Mouse (Mus musculus): Measurements from ENCODE around the gene Gm19345.

Gene Gm19345

GRCm38 (mm10) chr7:19856283-19856682, 4.5 kb downstream of the Gm19345 start:
- Histone ChIP-seq H3K9me3 (ENCODE audit: low read length) (0 out of 2 replicates have a peak, but pooled peaks cover 3% of the 10 kb centered on the region), H3K36me3 (ENCODE audit: insufficient read depth, low read length) (no peaks in the 10 kb centered on the region), H3K27me3 (ENCODE audit: insufficient read depth, low read length) (peaks cover 33% of the 10 kb centered on the region), H3K4me3 (replicated peaks; ENCODE audit: low read length) (no peak overlapping the region), H3K4me1 (replicated peaks; ENCODE audit: low read depth, low read length) (peaks cover 31% of the 10 kb centered on the region)
- TF ChIP-seq CTCF (conservative IDR thresholded peaks at IDR 0.05; ENCODE audit: low read length) = no peak
- TF ChIP-seq POU5F1 (IDR thresholded peaks at IDR 0.05; ENCODE audit: borderline replicate concordance, low read length) = no peak
- no peak for TF ChIP-seq NANOG (IDR thresholded peaks at IDR 0.05; ENCODE audit: borderline replicate concordance, low read length)

- no peaks in the 10 kb centered on the region for H3K36me3 ChIP-seq (ENCODE audit: insufficient read depth, low read length)
- no peak overlapping the region for H3K4me3 ChIP-seq (replicated peaks; ENCODE audit: low read length)
- H3K9me3 ChIP-seq (ENCODE audit: low read length) = 0 out of 2 replicates have a peak, but pooled peaks cover 2% of the 10 kb centered on the region
- TF ChIP-seq CTCF (conservative IDR thresholded peaks at IDR 0.05; ENCODE audit: low read length) (no peak), POU5F1 (IDR thresholded peaks at IDR 0.05; ENCODE audit: borderline replicate concordance, low read length) (no peak), NANOG (IDR thresholded peaks at IDR 0.05; ENCODE audit: borderline replicate concordance, low read length) (no peak)
- peaks cover 5% of the 10 kb centered on the region; the same call in 1 of the 2 replicates for H3K27me3 ChIP-seq (ENCODE audit: insufficient read depth, low read length)
- peaks cover 38% of the 10 kb centered on the region for H3K4me1 ChIP-seq (replicated peaks; ENCODE audit: low read depth, low read length)
Observed at GRCm38 (mm10) chr7:19859740-19860139, 7.9 kb downstream of the Gm19345 start.

- TF ChIP-seq NANOG (IDR thresholded peaks at IDR 0.05; ENCODE audit: borderline replicate concordance, low read length) = no peak
- peaks cover 3% of the 10 kb centered on the region; the same call in 1 of the 2 replicates for H3K27me3 ChIP-seq (ENCODE audit: insufficient read depth, low read length)
- H3K4me1 ChIP-seq (replicated peaks; ENCODE audit: low read depth, low read length) = peaks cover 53% of the 10 kb centered on the region
- no peak within 1 kb of the TSS for H3K4me3 ChIP-seq (replicated peaks; ENCODE audit: low read length)
- no peaks in the 10 kb centered on the region for H3K9me3 ChIP-seq (ENCODE audit: low read length)
- no peaks in the 10 kb centered on the region for H3K36me3 ChIP-seq (ENCODE audit: insufficient read depth, low read length)
Observed at GRCm38 (mm10) chr7:19861199-19861598, 9.4 kb downstream of the Gm19345 start, which contains the start of gene Ceacam16. TSS of gene Ceacam16 (minus strand) at chr7:19861299.

DNA sequence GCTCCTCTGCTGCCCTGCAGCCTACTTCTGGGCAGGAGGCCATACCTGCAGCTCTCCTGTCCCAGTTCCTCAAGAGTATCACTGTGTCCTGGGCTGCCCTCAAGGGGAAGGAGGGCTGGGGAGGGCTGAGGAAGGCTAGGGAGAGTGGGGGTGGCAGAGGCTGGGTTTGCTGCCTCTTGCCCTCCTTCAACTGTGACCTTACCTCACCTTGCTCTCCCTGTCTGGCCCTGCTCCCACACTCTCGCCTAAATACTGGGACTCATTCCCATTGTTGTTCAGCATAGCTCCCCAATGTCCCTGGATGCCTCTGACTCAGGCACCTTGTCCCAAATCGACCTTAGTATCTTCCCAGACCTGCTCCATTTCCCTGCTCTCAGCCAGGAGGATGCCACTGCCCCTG, 12.4 kb downstream of the Gm19345 start:
- Histone ChIP-seq H3K36me3 (ENCODE audit: insufficient read depth, low read length) (no peaks in the 10 kb centered on the region), H3K4me3 (replicated peaks; ENCODE audit: low read length) (no peak overlapping the region), H3K9me3 (ENCODE audit: low read length) (no peaks in the 10 kb centered on the region), H3K4me1 (replicated peaks; ENCODE audit: low read depth, low read length) (peaks cover 48% of the 10 kb centered on the region), H3K27me3 (ENCODE audit: insufficient read depth, low read length) (no peaks in the 10 kb centered on the region)
- no peak for TF ChIP-seq CTCF (conservative IDR thresholded peaks at IDR 0.05; ENCODE audit: low read length)

- Histone ChIP-seq H3K4me1 (replicated peaks; ENCODE audit: low read depth, low read length) (peaks cover 45% of the 10 kb centered on the region), H3K36me3 (ENCODE audit: insufficient read depth, low read length) (no peaks in the 10 kb centered on the region)
- TF ChIP-seq POU5F1 (IDR thresholded peaks at IDR 0.05; ENCODE audit: borderline replicate concordance, low read length) (no peak), CTCF (conservative IDR thresholded peaks at IDR 0.05; ENCODE audit: low read length) (no peak), NANOG (IDR thresholded peaks at IDR 0.05; ENCODE audit: borderline replicate concordance, low read length) (no peak)
Observed at GRCm38 (mm10) chr7:19865246-19866036, 13.6 kb downstream of the Gm19345 start.

DNA sequence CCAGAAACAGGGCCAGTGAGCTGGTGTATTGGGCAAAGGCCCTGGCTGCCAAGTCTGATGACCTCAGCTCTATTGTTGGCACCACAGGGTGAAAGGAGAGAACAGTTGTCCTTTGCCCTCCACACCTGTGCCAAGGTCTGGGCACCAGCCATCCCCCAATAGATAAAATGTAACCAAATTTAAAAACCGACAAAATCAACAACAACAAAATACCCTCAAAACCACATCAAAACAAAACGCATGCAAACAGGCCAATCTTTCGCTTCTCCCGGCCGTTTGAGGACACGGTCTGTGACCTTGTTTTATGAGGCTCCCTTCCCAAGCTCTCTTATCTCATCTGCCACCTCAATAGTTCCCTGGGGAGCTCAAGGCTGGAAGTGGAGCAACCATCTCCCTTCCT, 14.7 kb downstream of the Gm19345 start:
- Histone ChIP-seq H3K27me3 (ENCODE audit: insufficient read depth, low read length) (no peaks in the 10 kb centered on the region), H3K9me3 (ENCODE audit: low read length) (no peaks in the 10 kb centered on the region), H3K36me3 (ENCODE audit: insufficient read depth, low read length) (no peaks in the 10 kb centered on the region), H3K4me3 (replicated peaks; ENCODE audit: low read length) (no peak overlapping the region), H3K4me1 (replicated peaks; ENCODE audit: low read depth, low read length) (peaks cover 49% of the 10 kb centered on the region)
- no peak for TF ChIP-seq POU5F1 (IDR thresholded peaks at IDR 0.05; ENCODE audit: borderline replicate concordance, low read length)
- no peak for TF ChIP-seq CTCF (conservative IDR thresholded peaks at IDR 0.05; ENCODE audit: low read length)
- no peak for TF ChIP-seq NANOG (IDR thresholded peaks at IDR 0.05; ENCODE audit: borderline replicate concordance, low read length)

More at GRCm38 (mm10) chr7:19865246-19866036, 13.6 kb downstream of the Gm19345 start:
- no peak overlapping the region for H3K4me3 ChIP-seq (replicated peaks; ENCODE audit: low read length)
- no peaks in the 10 kb centered on the region for H3K27me3 ChIP-seq (ENCODE audit: insufficient read depth, low read length)
- H3K9me3 ChIP-seq (ENCODE audit: low read length) = no peaks in the 10 kb centered on the region

GRCm38 (mm10) chr7:19867751-19868399, 16.1 kb downstream of the Gm19345 start:
- H3K4me3 ChIP-seq (replicated peaks; ENCODE audit: low read length) = no peak overlapping the region
- no peaks in the 10 kb centered on the region for H3K36me3 ChIP-seq (ENCODE audit: insufficient read depth, low read length)
- no peak for TF ChIP-seq CTCF (conservative IDR thresholded peaks at IDR 0.05; ENCODE audit: low read length)
- peaks cover 57% of the 10 kb centered on the region for H3K4me1 ChIP-seq (replicated peaks; ENCODE audit: low read depth, low read length)
- no peaks in the 10 kb centered on the region for H3K9me3 ChIP-seq (ENCODE audit: low read length)
- no peaks in the 10 kb centered on the region for H3K27me3 ChIP-seq (ENCODE audit: insufficient read depth, low read length)

GRCm38 (mm10) chr7:19871137-19871621, 19.4 kb downstream of the Gm19345 start:
- H3K27me3 ChIP-seq (ENCODE audit: insufficient read depth, low read length) = no peaks in the 10 kb centered on the region
- peaks cover 43% of the 10 kb centered on the region for H3K4me1 ChIP-seq (replicated peaks; ENCODE audit: low read depth, low read length)
- H3K36me3 ChIP-seq (ENCODE audit: insufficient read depth, low read length) = no peaks in the 10 kb centered on the region
- no peak for TF ChIP-seq NANOG (IDR thresholded peaks at IDR 0.05; ENCODE audit: borderline replicate concordance, low read length)
- H3K4me3 ChIP-seq (replicated peaks; ENCODE audit: low read length) = 0 out of 2 replicates have a peak overlapping the region, but pooled peaks have one; percentile 32
- no peaks in the 10 kb centered on the region for H3K9me3 ChIP-seq (ENCODE audit: low read length)
